Mouse (Mus musculus): Measurements from ENCODE around the gene Mylk.
A peak's percentile ranks its signal among the peaks of the same experiment; 100 is the strongest.

Gene Mylk

GRCm38 (mm10) chr16:34985031-34985346 lies 240.0 kb downstream of the Mylk start:
- DNase-seq (ENCODE audit: low read depth): no peak

GRCm38 (mm10) chr16:34986211-34986825 lies 241.3 kb downstream of the Mylk start:
- DNase-seq (ENCODE audit: low read depth): peak; percentile 9

DNA sequence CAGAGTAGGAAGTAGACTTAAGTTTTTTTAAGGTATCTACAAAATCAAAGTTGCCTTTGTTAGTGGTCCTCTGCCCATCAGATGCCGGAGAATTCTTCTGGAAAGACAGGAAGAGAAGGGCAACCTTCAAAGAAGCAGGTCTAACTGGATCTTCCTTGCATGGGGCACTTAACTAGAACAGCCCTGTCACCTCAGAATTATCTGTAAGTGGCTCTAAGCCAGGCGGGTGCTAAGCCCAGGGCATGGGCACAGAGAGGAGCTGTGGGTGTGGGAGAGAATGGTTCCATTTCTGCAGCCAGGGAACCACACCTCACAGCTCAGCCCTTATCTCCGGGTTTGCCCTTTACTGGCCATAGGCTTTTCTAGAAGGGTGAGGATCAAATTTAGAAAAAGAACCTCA lies 246.4 kb downstream of the Mylk start:
- DNase-seq (ENCODE audit: low read depth): no peak

DNA sequence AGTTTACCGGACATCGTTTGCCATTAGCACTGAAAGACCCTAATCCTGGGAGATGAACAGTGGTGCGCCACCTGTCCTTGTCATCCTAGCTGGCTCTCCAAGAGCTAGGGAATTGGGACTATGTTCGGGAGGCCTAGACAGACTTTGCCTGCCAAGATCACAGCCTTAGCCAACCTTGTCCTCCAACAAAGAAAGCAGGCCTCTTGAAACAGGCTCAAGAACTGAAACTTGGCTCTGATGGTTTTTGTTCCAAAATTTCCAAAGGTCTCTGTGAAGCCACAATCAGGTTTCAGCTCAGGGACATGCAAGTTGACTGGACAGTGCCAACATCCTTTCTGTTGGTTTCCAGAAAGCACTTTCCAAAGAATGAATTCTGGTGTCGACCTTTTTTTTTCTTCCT lies 247.8 kb downstream of the Mylk start:
- no peak for DNase-seq (ENCODE audit: low read depth)

- DNase-seq (ENCODE audit: low read depth): no peak
These were observed 248.8 kb downstream of the Mylk start for GRCm38 (mm10) chr16:34993694-34994330.

DNA sequence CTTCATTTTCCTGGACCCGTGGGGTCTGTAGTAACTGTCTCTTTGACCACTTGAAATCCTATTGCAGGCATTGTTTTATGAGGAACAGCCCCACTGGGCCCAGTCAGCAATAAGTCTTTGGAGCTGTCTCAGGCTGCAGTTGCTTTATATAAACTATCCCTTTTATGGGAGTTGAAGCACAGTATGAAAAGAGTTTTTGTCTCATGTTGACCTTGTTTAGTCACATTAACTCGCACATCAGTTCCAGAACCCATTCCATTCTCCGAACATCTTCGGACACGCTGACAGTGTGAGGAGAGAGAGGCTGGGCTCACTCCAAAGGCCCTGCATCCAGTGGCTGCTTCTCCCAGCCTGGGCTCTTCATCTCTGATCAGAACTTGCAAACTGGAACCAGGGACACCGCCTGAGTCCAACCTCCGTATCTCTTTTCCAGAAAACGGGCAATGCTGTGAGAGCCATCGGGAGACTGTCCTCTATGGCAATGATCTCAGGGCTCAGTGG lies 249.7 kb downstream of the Mylk start:
- no peak for DNase-seq (ENCODE audit: low read depth)

DNA sequence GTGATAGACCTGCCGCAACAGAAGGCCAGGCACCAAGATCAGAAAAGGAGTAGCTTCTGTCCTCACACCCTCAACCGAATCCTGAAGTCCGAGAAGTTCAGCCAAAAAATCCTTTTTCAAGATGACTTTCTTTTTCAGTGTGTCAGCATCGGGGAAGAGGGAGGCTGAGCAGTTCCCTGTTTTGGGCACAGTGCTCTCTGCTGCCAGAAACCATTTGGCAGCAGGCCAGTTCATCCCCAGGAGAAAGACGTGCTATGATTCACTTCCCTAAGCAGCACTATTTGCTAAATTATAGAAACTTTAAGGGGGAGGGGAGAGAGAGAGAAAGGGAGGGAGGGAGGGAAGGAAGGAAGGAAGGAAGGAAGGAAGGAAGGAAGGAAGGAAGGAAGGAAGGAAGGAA lies 251.1 kb downstream of the Mylk start:
- peak; percentile 87 for DNase-seq (ENCODE audit: low read depth)

DNA sequence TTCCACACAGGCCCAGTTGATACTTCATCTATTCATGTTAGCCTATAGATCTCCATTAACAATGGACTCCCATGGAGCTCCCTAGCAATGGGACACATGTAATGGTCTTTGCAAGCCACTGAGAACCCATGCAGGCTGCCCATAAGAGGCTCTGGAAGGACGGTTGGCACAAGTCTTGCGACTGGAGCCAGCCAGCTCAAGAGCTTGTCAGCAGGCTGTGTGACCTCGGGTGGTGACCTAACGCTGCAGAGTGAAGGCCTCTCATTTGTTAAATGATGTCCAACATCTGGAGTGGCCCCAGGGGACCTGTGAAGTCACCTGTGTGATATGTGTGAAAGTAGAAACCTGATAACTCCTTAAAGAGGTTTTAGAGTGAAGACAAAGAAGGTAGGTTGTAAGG lies 252.0 kb downstream of the Mylk start:
- no peak for DNase-seq (ENCODE audit: low read depth)

DNA sequence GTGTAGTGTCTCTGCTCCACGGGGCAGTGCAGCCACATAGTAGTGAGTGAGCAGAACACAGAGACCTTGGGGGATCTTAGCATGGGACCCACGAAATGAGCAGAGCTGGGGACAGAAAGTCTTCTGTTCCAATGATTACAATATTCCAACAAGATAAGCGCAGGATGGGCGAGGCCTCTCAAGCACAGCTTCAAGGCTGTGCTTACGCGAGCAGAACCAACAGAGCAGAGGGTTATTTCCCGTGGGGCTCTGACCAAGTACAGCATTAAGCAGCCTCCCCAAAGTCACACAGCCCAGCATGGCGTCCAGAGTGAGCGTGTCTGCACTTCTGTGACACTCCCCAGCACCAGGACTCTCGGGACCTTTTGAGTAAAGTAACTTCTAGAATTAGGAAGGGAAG lies 252.6 kb downstream of the Mylk start:
- DNase-seq (ENCODE audit: low read depth): no peak

DNA sequence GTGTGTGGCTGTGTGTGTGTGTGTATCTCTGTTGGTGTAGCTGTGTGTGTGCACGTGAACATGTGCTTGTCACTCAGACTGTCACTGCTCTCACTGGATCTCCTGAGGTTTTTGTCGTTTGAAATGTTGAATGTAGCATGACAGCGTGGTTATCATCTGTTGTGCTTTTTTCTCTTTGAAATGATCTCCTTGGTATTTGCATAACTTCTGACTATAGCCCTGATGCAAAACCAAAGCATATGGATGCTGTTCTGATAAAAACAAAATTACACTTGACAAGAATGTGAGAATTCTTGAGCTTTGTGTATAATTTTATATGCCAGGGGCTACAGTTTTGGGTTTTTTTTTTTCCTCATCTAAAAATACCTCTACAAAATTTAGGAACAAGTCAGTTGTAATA lies 254.0 kb downstream of the Mylk start:
- DNase-seq (ENCODE audit: low read depth): no peak

GRCm38 (mm10) chr16:34999986-35000385 lies 255.0 kb downstream of the Mylk start:
- DNase-seq (ENCODE audit: low read depth): no peak

- DNase-seq (ENCODE audit: low read depth): no peak
These were observed 256.0 kb downstream of the Mylk start for GRCm38 (mm10) chr16:35000923-35001560.

DNA sequence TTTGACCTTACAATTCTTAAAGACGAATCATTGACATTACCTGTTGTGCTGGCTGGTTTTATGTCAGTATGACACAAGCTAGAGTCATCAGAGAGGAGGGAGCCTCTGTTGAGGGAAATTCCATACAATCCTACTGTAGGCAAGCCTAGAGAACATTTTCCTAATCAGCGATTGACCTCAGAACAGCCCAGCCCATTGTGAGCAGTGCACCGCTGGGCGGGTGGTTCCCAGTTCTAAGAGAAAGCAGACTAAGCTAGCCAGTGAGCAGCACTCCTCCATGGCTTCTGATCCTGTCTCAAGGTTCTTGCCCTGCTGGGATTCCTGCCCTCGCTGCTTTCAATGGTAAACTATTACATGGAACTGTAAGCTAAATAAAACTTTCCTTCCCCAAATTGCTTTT lies 259.3 kb downstream of the Mylk start:
- no peak for DNase-seq (ENCODE audit: low read depth)

GRCm38 (mm10) chr16:35004756-35005155 lies 259.7 kb downstream of the Mylk start:
- DNase-seq (ENCODE audit: low read depth): no peak

- DNase-seq (ENCODE audit: low read depth): no peak
These were observed 261.2 kb downstream of the Mylk start for GRCm38 (mm10) chr16:35006251-35006650.

- no peak for DNase-seq (ENCODE audit: low read depth)
These were observed 262.4 kb downstream of the Mylk start for GRCm38 (mm10) chr16:35007361-35007760.

GRCm38 (mm10) chr16:35008447-35008846 lies 263.4 kb downstream of the Mylk start:
- DNase-seq (ENCODE audit: low read depth): no peak

GRCm38 (mm10) chr16:35013501-35013900 lies 268.5 kb downstream of the Mylk start:
- no peak for DNase-seq (ENCODE audit: low read depth)

DNA sequence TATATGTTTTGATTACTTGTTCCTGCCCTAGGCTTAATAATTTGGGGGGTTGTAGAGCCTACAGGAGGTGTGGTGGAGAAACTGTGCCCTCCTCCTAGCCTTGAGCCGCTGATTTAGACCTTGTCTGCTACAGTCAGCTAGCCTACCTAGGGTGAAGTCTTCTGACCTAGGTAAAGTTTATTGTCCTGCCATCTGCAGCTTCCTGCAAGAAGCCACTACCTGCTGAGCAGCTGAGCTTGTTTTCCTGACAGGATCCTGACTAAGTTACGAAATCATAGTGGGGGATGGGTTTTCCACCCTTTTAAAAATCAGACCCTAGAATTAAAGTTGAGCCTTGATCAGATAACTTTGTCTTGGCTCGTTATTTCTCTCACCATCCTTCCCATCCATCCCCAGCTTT lies 271.5 kb downstream of the Mylk start:
- no peak for DNase-seq (ENCODE audit: low read depth)

GRCm38 (mm10) chr16:35018470-35018974 lies 273.5 kb downstream of the Mylk start:
- DNase-seq (ENCODE audit: low read depth): no peak

GRCm38 (mm10) chr16:35021903-35022241 lies 276.9 kb downstream of the Mylk start:
- DNase-seq (ENCODE audit: low read depth): no peak

- peak; percentile 94 for DNase-seq (ENCODE audit: low read depth)
These were observed 277.5 kb downstream of the Mylk start, which contains the start of gene Hacd2 for GRCm38 (mm10) chr16:35022242-35023137. Hacd2 (plus strand) TSS chr16:35022428.
